ENCODE assay signal across 24 mouse cellular contexts in the genomic region with DNA sequence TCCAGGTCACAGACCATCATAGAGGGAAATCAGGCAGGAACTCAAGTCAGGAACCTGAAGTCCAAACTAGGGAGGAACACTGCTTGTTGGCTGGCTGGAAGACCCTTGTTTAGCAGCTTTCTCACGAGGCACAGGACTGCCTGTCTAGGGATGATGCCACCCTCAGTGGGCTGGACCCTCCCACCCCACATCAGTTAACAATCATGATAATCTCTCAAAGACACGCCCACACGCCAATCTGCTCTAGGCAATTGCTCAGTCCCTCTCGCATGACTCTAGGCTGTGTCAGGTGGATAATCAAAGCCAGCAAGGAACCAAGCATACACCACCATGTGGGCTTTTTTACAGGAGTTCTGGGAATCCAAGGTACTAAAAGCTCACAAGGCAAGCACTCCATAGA.
A peak's percentile ranks its signal among the peaks of the same experiment; 100 is the strongest.
DNase-seq lines count a peak whose midpoint lies in the region; ATAC-seq and TF ChIP-seq lines count a peak whose summit lies in the region.
"Had no signal": no experiment of that assay in that cellular context is flagged by ENCODE, and none has a peak within 500 bp of the region (broad histone marks: within the 10 kb centered on the region; RNA-seq: fewer than 3 reads in every experiment).

No protein-coding gene starts in this region.

- no peak overlapping the region for H3K9ac ChIP-seq in forebrain, embryonic 11.5 days (ENCODE audit: low read length)
- H3K9ac ChIP-seq in forebrain, embryonic 15.5 days (replicated peaks): no peak overlapping the region
- no peak overlapping the region for H3K9ac ChIP-seq in limb, embryonic 14.5 days (ENCODE audit: low read depth, low read length, severe bottlenecking)
- H3K9ac ChIP-seq: heart, embryonic 13.5 days; hindbrain, embryonic 14.5 days had no signal

- no peaks in the 10 kb centered on the region for H3K27me3 ChIP-seq in forebrain, embryonic 11.5 days (ENCODE audit: control insufficient read depth, insufficient read depth, low read length)
- H3K27me3 ChIP-seq in forebrain, embryonic 15.5 days: no peaks in the 10 kb centered on the region
- H3K27me3 ChIP-seq in limb, embryonic 14.5 days (ENCODE audit: control insufficient read depth, insufficient read depth, low read length): no peaks in the 10 kb centered on the region

- WGBS in forebrain, embryonic 11.5 days: 66% methylated on average over 4 of the region's 4 CpGs
- WGBS in forebrain, embryonic 15.5 days: 57% methylated on average over 4 of the region's 4 CpGs
- 41% methylated on average over 4 of the region's 4 CpGs for WGBS in limb, embryonic 14.5 days

- H3K27ac ChIP-seq in forebrain, embryonic 11.5 days (ENCODE audit: low read depth, low read length): no peak overlapping the region
- no peak overlapping the region for H3K27ac ChIP-seq in forebrain, embryonic 15.5 days (replicated peaks)
- no peak overlapping the region for H3K27ac ChIP-seq in limb, embryonic 14.5 days (replicated peaks; ENCODE audit: low read depth, low read length)
- H3K27ac ChIP-seq: forebrain, embryonic 10.5 days; gastrocnemius, adult 2 months; heart, embryonic 13.5 days; hindbrain, embryonic 14.5 days; hindbrain, postnatal 0 days had no signal

- peak; percentile 61 for ATAC-seq in forebrain, embryonic 11.5 days (replicated peaks; ENCODE audit: low FRiP score)
- ATAC-seq in forebrain, embryonic 15.5 days (replicated peaks): no peak
- ATAC-seq in limb, embryonic 14.5 days (ENCODE audit: low FRiP score, low read depth): peak; percentile 37; the same call in 1 of the 2 replicates
- ATAC-seq: forebrain, embryonic 14.5 days; hindbrain, postnatal 0 days; inflammation-experienced regulatory T-cells, adult 6 months had no signal

- H3K36me3 ChIP-seq in forebrain, embryonic 11.5 days (ENCODE audit: control insufficient read depth, insufficient read depth, low read length): no peaks in the 10 kb centered on the region
- H3K36me3 ChIP-seq in forebrain, embryonic 15.5 days: no peaks in the 10 kb centered on the region
- no peaks in the 10 kb centered on the region for H3K36me3 ChIP-seq in limb, embryonic 14.5 days (ENCODE audit: control insufficient read depth, insufficient read depth, low read length)
- H3K36me3 ChIP-seq: forebrain, embryonic 10.5 days; heart, embryonic 13.5 days had no signal

- 0 out of 2 replicates have a peak, but pooled peaks cover 1% of the 10 kb centered on the region for H3K4me1 ChIP-seq in forebrain, embryonic 11.5 days (replicated peaks; ENCODE audit: control insufficient read depth, insufficient read depth, low read length)
- peaks cover 7% of the 10 kb centered on the region for H3K4me1 ChIP-seq in forebrain, embryonic 15.5 days
- no peaks in the 10 kb centered on the region; the same call in 1 of the 2 replicates for H3K4me1 ChIP-seq in limb, embryonic 14.5 days (ENCODE audit: control insufficient read depth, insufficient read depth, low read length)

- H3K4me3 ChIP-seq in forebrain, embryonic 11.5 days (ENCODE audit: low read depth, low read length): no peak overlapping the region
- H3K4me3 ChIP-seq in forebrain, embryonic 15.5 days: no peak overlapping the region
- no peak overlapping the region for H3K4me3 ChIP-seq in limb, embryonic 14.5 days (replicated peaks; ENCODE audit: low read length)
- H3K4me3 ChIP-seq: forebrain, embryonic 10.5 days; gastrocnemius, adult 2 months; heart, embryonic 13.5 days had no signal

- H3K4me2 ChIP-seq in forebrain, embryonic 11.5 days (ENCODE audit: low read depth, low read length, severe bottlenecking): no peak overlapping the region
- H3K4me2 ChIP-seq in forebrain, embryonic 15.5 days (replicated peaks): no peak overlapping the region
- no peak overlapping the region for H3K4me2 ChIP-seq in limb, embryonic 14.5 days (replicated peaks; ENCODE audit: low read depth, low read length, severe bottlenecking)
- H3K4me2 ChIP-seq: heart, embryonic 13.5 days; hindbrain, embryonic 14.5 days had no signal

- no peak for TF ChIP-seq POLR2A in limb, embryonic 14.5 days (IDR thresholded peaks at IDR 0.05; ENCODE audit: borderline replicate concordance, extremely low read depth, insufficient read depth, insufficient read length)

- H3K9me3 ChIP-seq in forebrain, embryonic 11.5 days (ENCODE audit: control insufficient read depth, low read length): no peaks in the 10 kb centered on the region
- H3K9me3 ChIP-seq in forebrain, embryonic 15.5 days: no peaks in the 10 kb centered on the region
- no peaks in the 10 kb centered on the region for H3K9me3 ChIP-seq in limb, embryonic 14.5 days (ENCODE audit: control insufficient read depth, low read length)
- H3K9me3 ChIP-seq: forebrain, embryonic 10.5 days; heart, embryonic 13.5 days had no signal

- DNase-seq in forebrain, embryonic 11.5 days (ENCODE audit: low spot score): peak; percentile 38
- peak; percentile 39 for DNase-seq in testis, postnatal 10 days (ENCODE audit: low spot score)
- DNase-seq in testis, postnatal 14 days (ENCODE audit: low spot score): no peak
- peak; percentile 18 for DNase-seq in R1 (ENCODE audit: low read depth, low spot score)
- DNase-seq in limb, embryonic 14.5 days (ENCODE audit: low spot score): no peak
- no peak for DNase-seq in kidney, postnatal 14 days
- DNase-seq in layer of hippocampus, adult 11-12 months (ENCODE audit: low spot score): no peak
- DNase-seq: adrenal gland, postnatal 10 days; adrenal gland, postnatal 36 days; cerebellum, adult 18-20 months; cerebellum, adult 9-10 months; cerebellum, postnatal 14 days; gastrocnemius, adult 2 months; gastrocnemius, postnatal 14 days; heart, adult 18-20 months; heart, postnatal 14 days; heart, postnatal 4 days had no signal

Comparison
In these comparisons a context has a peak if more than half of its experiments do, and no peak if none do; other contexts are left out.
1. DNase-seq: peak in forebrain, embryonic 11.5 days (single experiment), testis, postnatal 10 days (single experiment) and R1 (single experiment); none in testis, postnatal 14 days (single experiment), limb, embryonic 14.5 days (single experiment), kidney, postnatal 14 days (single experiment) and layer of hippocampus, adult 11-12 months (single experiment).